Mouse (Mus musculus) layer of hippocampus, postnatal 25 days (tissue): ENCODE results near the gene Chp2. TPM values are rescaled to one million over a fixed set of nuclear protein-coding genes. Genes with fewer than 3 reads are reported as not detected.
"Not testable (repeated sequence)": the region's sequence is repeated elsewhere in the genome, so short reads cannot be mapped to it uniquely, and the experiment has no call there.

Source experiments
- DNase-seq, 2 experiments: peaks; one replicate each; pipeline ENCODE4 v3.0.0; 2022; ENCODE audit warnings: mixed read lengths in 2 of 2, low spot score in 1 of 2; ENCODE audit errors: extremely low spot score in 1 of 2
- total RNA-seq, 2 experiments: library from RNA; stranded (reverse); gene quantifications; 2 replicates each; pipeline ENCODE4 v1.2.3; 2021

The Chp2 gene
- total RNA-seq, 2 experiments from 2014 or later: 2.7 to 2.8 TPM

DNA sequence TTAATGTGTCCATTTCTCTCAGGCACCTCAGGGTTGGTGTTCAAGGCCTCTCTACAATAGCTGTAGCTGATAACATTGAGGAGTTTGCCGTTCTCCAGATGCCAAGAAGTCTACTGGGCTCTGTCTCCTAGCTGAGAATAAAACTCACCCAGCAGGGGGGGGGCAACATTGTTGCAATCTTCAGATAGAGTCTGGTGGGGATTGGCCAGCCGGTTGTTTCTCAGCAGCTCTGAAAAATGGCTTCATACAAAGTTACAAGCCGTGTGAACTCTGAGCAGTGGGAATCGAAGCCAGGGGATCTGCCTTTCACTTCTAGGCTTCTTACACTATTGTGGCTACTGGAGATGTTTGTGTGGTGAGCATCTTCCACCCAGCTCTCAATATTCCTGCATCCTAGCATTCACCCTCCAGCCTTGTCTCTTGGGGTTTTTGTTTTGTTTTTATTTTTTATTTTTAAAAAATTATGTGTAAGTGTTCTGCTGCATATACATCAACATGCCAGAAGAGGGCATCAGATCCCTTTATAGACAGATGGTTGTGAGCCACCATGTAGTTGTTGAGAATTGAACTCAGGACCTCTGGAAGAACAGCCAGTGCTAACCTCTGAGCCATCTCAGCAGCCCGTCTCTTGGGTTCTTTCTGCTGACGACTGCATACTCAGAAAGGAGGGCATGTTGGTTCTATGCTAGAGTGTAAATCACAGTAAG is 21.3 kb downstream of the Chp2 start:
- DNase-seq: no peak

DNA sequence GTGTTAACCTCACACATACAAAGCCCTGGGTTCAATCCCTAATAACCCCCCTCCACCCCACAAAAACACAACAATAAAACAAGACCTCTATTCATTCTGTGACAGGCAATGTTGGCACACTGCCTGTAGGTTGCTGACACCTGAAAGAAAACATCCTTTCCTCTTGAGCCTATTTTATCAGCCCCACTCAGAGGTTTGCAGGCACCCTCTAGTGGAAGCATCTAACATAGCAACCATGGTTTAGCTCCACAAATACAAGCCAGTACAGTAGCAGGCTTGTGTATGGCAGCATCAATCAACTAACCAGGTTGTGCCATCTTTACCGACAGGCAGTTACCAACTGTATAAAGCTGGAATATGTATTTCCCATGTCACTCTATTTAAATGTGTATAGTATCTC is 23.0 kb downstream of the Chp2 start:
- no peak for DNase-seq

DNA sequence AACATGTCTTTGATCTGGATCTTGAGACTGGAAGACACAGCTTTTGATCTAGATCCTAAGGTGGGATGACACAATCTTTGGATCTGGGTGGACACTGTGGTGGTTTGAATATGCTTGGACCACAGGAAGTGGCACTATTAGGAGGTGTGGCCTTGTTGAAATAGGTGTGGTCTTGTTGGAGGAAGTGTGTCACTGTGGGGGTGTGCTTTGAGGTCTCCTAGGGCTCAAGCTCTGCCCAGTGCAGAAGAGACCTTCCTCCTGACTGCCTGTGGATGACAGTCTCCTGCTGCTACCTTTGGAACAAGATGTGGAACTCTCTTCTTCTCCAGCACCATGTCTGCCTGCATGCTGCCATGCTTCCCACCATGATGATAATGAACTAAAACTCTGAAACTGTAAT is 23.4 kb downstream of the Chp2 start:
- not testable (repeated sequence) for DNase-seq

DNA sequence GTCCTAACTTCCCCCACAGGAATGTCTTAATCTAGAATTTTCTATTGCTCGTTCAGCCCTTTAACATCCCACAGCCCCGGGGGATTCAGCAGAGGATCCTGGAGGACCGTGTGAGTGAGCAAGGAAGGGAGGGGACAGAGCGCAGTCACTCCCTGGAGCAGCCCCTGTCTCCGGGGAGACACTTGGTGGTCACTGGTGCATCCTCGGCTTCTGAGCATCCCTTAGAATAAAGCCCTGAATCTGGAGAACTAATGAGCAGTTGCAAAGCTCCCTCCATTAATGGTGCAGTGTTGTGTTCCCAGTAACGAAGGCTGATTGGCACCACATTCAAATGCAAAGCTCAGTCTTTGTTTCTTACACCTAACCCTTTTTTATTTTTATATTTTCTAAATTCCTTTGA is 24.9 kb downstream of the Chp2 start:
- no peak for DNase-seq

DNA sequence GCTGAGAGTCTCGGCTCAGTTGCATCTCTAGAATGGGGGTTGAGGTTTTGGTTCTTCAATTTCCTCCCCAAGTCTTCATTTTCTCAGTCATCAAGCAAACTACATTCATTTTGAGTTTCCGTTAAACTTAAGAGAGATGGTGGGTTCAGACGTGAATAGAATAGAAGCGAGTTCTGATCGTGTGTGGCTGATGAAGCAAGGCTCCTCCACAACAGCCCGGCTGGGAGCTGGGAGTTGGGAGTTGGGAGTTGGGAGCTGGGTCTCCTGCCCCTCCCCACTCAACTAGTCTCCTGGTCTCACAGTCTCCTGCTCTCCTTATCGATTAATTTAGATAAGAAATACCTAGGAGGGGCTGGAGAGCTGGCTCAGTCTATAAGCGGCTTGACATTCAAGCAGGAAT is 25.3 kb downstream of the Chp2 start:
- no peak for DNase-seq

DNA sequence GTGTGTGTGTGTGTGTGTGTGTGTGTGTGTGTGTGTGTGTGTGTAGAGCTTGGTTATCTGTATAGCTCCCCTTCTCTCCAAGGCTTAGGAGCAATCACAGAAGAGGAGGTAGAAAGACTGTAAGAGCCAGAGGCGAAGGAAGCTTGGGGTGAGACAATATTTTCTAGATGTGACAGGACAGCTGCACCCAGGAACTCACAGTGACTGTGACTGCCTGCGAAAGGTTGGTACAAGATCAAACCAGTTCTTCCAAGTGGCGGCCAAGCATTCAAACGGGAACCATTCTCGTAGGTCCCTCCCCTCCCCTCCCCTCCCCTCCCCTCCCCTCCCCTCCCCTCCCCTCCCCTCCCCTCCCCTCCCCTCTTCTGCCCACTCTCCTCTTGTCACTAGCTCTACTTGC is 26.7 kb downstream of the Chp2 start:
- DNase-seq: no peak

DNA sequence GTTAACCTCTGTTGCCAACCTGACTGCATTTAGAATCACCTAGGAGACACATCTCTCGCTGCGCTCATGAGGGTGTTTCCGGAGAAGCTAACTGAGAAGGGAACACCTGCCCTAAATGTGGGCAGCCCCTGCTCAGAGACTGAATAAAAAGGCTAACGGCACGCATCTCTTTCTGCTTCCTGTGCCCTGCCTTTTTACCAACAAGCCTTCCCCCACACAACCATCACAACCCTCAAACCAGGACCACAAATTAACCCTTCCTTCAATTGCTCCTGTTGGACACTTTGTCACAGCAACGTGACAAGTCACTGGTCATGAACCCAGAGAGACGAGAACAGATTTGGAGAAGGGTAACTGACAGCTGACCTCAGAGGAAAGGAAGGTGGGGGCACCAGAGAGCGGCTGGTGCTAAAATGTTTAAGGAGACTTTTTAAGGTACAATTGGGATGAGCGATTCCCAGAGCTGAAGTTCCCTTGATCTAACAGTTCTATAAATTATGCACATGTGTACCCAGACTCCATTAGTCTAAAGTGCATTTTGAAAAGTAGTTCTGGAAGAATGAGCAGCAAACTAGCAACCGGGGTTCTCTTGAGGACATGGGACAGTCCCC is 28.1 kb downstream of the Chp2 start:
- DNase-seq: no peak

DNA sequence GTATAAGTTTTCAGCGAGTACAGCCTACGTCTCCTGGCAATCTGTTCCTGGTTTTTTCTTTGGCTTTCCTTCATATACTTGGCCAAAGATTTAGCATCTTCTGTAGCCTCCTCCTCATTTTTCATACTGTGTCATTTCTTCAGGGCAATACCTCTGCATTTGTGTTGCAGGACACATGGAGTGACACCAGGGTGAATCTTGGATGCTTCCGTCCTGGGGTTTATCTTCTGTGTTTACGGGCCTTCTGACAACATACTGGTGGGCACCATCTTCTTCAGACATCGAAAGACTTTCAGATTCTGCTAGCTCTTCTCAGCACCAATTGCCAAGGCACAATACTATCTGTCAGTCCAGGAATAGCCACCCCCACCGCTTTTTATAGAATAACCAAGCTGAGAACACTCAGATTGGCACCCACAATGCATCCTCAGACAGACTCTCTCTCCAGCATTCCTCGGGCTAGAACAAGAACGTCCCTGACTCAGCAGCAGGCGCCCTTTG is 30.1 kb downstream of the Chp2 start:
- DNase-seq: no peak

DNA sequence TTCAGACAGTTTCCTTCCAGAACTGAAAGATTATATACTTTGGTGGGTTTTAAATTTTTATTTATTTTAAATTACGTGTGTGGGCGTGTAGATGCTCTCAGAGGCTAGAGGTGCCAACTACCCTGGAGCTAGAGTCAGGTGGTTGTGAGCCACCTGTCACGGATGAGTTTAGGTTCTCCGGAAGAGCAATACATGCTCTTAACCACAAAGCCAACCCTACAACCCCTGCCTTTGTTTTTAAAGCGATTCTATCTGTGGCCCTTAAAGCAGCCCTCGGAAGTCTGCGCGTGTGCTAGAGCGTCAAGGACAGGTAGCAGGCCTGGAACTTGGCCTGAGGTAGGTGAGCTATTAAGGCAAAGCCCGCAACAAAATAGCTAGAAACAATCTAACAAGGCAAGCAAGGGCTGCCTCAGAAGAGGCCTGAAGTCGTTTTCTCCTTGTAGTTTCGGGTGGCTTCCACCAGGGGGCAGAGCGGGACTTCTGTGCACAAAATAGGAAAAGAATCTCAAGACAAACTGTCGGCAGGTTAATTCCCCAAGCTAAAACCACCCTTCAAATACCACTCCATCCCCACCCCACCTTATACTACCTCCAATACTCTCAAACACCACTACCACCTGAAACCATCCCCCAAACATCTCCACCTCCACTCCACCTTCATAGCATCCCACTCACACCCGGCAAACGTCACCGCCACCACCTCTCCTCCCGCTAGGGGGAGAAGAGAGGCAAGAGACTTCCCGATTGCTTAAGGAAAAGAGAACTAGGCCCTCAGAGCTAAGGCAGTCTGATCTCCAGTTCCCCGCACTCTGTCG is 32.1 kb downstream of the Chp2 start:
- DNase-seq: peak; percentile 81 to 86

DNA sequence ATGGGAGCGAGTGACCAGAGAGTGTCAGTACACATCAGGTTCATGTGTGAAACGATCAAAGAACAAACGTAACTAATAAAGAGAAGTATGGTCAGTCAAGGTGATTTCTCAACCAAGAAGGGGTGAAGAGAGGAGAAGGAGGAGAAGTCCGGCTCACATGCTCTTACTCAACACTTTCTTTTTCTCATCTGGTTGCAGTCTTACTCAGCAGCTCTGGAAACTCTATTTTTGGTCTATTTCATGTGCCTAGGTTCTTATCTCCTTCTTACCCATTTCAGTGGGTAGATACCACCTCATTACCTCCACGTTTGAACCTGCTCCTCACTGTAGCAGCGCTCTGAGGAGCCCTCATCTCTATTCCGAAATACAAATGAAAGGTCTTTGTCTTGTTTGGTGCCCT is 37.4 kb downstream of the Chp2 start:
- no peak for DNase-seq

DNA sequence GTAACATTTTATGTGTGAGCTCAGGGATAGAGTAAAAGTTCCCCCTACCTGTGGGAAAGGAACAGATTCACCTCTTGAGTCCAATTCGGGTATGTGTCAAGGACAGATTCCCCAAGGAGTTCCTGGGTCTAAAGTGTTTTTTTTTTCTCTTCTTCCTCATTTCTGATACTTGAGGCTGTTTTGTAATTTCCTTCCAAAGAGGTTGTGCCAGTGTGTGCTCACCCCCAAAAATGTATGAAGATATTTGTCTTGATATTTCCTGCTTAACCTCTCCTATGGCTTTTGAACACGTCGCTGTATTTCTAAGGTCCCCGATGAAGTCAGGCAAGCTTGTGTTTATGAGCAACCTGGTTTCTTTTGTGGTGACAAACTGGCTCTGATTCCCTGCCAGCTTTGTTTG is 39.2 kb downstream of the Chp2 start:
- no peak for DNase-seq

DNA sequence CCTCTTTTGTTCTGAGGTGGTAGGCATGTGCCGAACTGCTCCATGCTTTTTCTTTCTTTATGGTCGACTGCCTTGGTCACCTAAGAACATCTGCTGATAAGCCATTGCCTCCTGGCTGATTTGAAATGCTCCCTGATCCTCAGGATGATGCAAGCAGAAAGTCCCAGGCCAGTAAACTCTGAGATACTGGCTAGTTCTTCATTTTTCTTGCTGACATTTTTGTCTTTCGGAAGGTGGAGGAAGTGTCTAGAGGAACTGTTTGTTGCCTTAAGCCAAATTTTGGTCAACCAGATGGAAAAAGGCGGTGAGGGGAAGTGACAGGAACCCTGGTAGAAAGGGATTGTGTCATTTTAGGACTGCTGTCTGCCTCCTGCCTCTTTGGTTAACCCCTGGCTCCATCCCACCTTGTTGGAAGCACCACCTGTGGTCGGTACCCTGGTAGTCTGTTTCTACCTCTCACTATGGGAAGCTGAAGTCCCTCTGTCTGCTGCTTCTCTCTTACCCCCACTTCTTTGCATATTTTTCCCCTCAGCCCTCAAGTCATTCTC is 40.8 kb downstream of the Chp2 start:
- DNase-seq: no peak

DNA sequence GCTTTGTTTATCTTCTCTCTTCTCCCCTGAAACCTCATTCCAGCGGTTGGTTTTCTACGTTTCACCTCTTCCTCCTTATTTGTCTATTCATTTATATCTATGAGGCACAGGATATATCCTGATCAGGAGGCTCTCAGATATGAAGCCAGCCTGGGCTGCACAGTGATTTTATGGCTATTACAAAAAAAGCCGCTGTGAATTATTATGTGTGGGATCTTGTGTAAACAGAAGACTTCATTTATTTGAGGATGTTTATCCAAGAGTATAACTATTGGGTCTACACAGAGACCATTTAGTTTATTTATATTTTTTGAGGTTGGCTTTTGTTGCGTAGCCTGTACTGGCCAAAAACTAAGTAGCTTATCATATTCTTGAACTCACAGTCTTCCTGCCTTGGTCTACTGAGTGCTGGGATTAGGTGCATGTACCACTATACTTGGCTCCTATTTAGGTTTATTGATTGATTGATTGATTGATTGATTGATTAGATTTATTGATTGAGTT is 49.7 kb downstream of the Chp2 start:
- no peak for DNase-seq

DNA sequence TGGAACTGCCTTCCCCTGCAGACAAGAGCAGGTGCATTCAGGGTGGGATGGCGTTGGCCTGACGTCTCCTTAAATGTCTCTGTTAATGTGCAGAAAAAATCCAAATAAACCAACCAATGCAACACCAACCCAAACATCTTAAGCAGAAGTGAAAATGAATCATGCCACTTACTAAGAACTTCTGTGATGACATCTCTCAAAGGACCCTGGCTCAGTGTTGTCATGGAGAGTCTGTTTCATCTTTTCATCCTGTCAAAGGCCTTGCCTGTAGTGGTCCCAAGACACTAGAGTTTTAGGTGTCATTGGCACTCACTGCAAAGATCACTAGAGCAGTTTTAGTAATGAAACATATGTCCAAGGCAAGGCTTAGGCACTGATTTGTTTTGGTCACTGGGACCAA is 53.0 kb downstream of the Chp2 start:
- DNase-seq: no peak

Other genes starting within 250 kb of the Chp2 start
- 10 to 100 TPM; 37.5 to 41.0 TPM for gene Cog7, start 237.8 kb upstream of the Chp2 start, total RNA-seq
- 10 to 100 TPM; 26.2 to 30.5 TPM for gene Gga2, start 198.3 kb upstream of the Chp2 start, total RNA-seq
- 10 to 100 TPM; 50.9 to 61.2 TPM for gene Ubfd1, start 152.3 kb upstream of the Chp2 start, total RNA-seq
- gene Ears2, start 152.2 kb upstream of the Chp2 start, total RNA-seq: 1 to 10 TPM; 8.6 to 9.5 TPM
- gene Ndufab1, start 117.6 kb upstream of the Chp2 start, total RNA-seq: 100 to 1,000 TPM; 287 to 320 TPM
- gene Palb2, start 86.5 kb upstream of the Chp2 start, total RNA-seq: 1 to 10 TPM; 1.3 to 1.4 TPM
- gene Dctn5, start 86.5 kb upstream of the Chp2 start, total RNA-seq: 100 to 1,000 TPM; 100 to 111 TPM
- gene Plk1, start 60.1 kb upstream of the Chp2 start, total RNA-seq: 1 to 10 TPM; 1.9 to 2.1 TPM
- under 1 TPM; 0.30 to 0.45 TPM for gene Ern2, start 33.3 kb upstream of the Chp2 start, total RNA-seq
- gene Prkcb, start 69.3 kb downstream of the Chp2 start, total RNA-seq: 100 to 1,000 TPM; 775 to 867 TPM